Mouse (Mus musculus) MEL (cell line): ENCODE results near the gene Cstf1. TPM values are rescaled to one million over a fixed set of nuclear protein-coding genes. Genes with fewer than 3 reads are reported as not detected.

ENCODE experiments used
- DNase-seq: peaks from one replicate; pipeline ENCODE4 v3.0.0; 2011; ENCODE audit warnings: low read depth, low spot score
- H3K27ac ChIP-seq: 2 replicates; pipeline ENCODE4 v1.5.1; 2012; ENCODE audit warnings: low read depth, mild to moderate bottlenecking, control low read depth, low read length, moderate library complexity; ENCODE audit not compliant: control insufficient read depth
- H3K27me3 ChIP-seq, 2 experiments: fragments of 150-350 bp in 1 of 2; sonication (generic) in 1 of 2; 2 replicates each; pipeline ENCODE4 v1.6.1; 2012; ENCODE audit warnings: low read length in 2 of 2, mild to moderate bottlenecking in 2 of 2, improper control_type of control experiment in 1 of 2, moderate library complexity in 1 of 2; ENCODE audit not compliant: insufficient read depth in 2 of 2, control insufficient read depth in 1 of 2
- H3K36me3 ChIP-seq, 2 experiments: 2 replicates each; pipeline ENCODE4 v1.6.1; 2012 to 2014; ENCODE audit warnings: low read length in 2 of 2, improper control_type of control experiment in 1 of 2, inconsistent platforms in 1 of 2, mild to moderate bottlenecking in 1 of 2; ENCODE audit not compliant: insufficient read depth in 2 of 2, control insufficient read depth in 1 of 2
- H3K4me1 ChIP-seq, 2 experiments: fragments of 150-350 bp in 1 of 2; sonication (generic) in 1 of 2; 2 replicates each; pipeline ENCODE4 v1.6.1; 2012; ENCODE audit warnings: low read length in 2 of 2, improper control_type of control experiment in 1 of 2, mild to moderate bottlenecking in 1 of 2; ENCODE audit not compliant: insufficient read depth in 2 of 2, control insufficient read depth in 1 of 2
- H3K4me3 ChIP-seq, 2 experiments: fragments of 150-350 bp in 1 of 2; sonication (generic) in 1 of 2; 2 replicates each; pipeline ENCODE4 v1.5.1; 2012; ENCODE audit warnings: low read depth in 2 of 2, low read length in 2 of 2, mild to moderate bottlenecking in 2 of 2, moderate library complexity in 2 of 2, control low read depth in 1 of 2, improper control_type of control experiment in 1 of 2; ENCODE audit not compliant: control insufficient read depth in 1 of 2, insufficient read depth in 1 of 2
- H3K79me2 ChIP-seq: 2 replicates; pipeline ENCODE4 v1.6.1; 2012; ENCODE audit warnings: mild to moderate bottlenecking, low read length, moderate library complexity; ENCODE audit not compliant: control insufficient read depth, poor library complexity, insufficient read depth
- H3K9ac ChIP-seq: 2 replicates; pipeline ENCODE4 v1.6.1; 2012; ENCODE audit warnings: low read depth, mild to moderate bottlenecking, control low read depth, low read length, moderate library complexity; ENCODE audit not compliant: control insufficient read depth, poor library complexity, severe bottlenecking
- H3K9me3 ChIP-seq: fragments of 150-350 bp; sonication (generic); replicated peaks from 2 replicates; pipeline ENCODE4 v1.6.1; 2012; ENCODE audit warnings: mild to moderate bottlenecking, low read length, improper control_type of control experiment, moderate library complexity; ENCODE audit not compliant: insufficient read depth
- BHLHE40 ChIP-seq: IDR thresholded peaks from 2 replicates; pipeline ENCODE4 v1.6.1; 2012; ENCODE audit warnings: low read depth, mild to moderate bottlenecking, inconsistent platforms, low read length, improper control_type of control experiment, borderline replicate concordance
- CHD1 ChIP-seq: IDR thresholded peaks from 2 replicates; pipeline ENCODE4 v1.6.1; 2012; ENCODE audit warnings: low read depth, mild to moderate bottlenecking, inconsistent platforms, low read length, improper control_type of control experiment
- CHD2 ChIP-seq: IDR thresholded peaks from 2 replicates; pipeline ENCODE4 v1.6.1; 2011; ENCODE audit warnings: low read length, improper control_type of control experiment
- E2F4 ChIP-seq: IDR thresholded peaks from 2 replicates; pipeline ENCODE4 v1.6.1; 2011; ENCODE audit warnings: low read depth, low read length, improper control_type of control experiment, borderline replicate concordance
- ELF1 ChIP-seq: IDR thresholded peaks from 2 replicates; pipeline ENCODE4 v1.6.1; 2014; ENCODE audit warnings: low read depth, mild to moderate bottlenecking, inconsistent platforms, low read length, improper control_type of control experiment, moderate library complexity
- EP300 ChIP-seq, 2 experiments: IDR thresholded peaks; 2 replicates each; pipeline ENCODE4 v1.6.1; 2011; ENCODE audit warnings: improper control_type of control experiment in 2 of 2, low read length in 2 of 2, low read depth in 1 of 2, mild to moderate bottlenecking in 1 of 2
- ETS1 ChIP-seq: IDR thresholded peaks from 2 replicates; pipeline ENCODE4 v1.6.1; 2012; ENCODE audit warnings: low read depth, mild to moderate bottlenecking, inconsistent platforms, low read length, improper control_type of control experiment, moderate library complexity
- GABPA ChIP-seq: IDR thresholded peaks from 2 replicates; pipeline ENCODE4 v1.6.1; 2012; ENCODE audit warnings: low read depth, mild to moderate bottlenecking, inconsistent platforms, low read length, improper control_type of control experiment, moderate library complexity
- JUND ChIP-seq: IDR thresholded peaks from 2 replicates; pipeline ENCODE4 v1.6.1; 2011; ENCODE audit warnings: low read depth, mild to moderate bottlenecking, improper control_type of control experiment, low read length
- KAT2A ChIP-seq: conservative IDR thresholded peaks from 2 replicates; pipeline ENCODE4 v1.6.1; 2012; ENCODE audit warnings: low read depth, low read length, improper control_type of control experiment, inconsistent platforms
- MAX ChIP-seq: IDR thresholded peaks from 2 replicates; pipeline ENCODE4 v1.6.1; 2011; ENCODE audit warnings: low read length, improper control_type of control experiment
- MAZ ChIP-seq: IDR thresholded peaks from 2 replicates; pipeline ENCODE4 v1.6.1; 2012; ENCODE audit warnings: low read depth, mild to moderate bottlenecking, inconsistent platforms, low read length, improper control_type of control experiment
- MEF2A ChIP-seq: IDR thresholded peaks from 2 replicates; pipeline ENCODE4 v1.6.1; 2014; ENCODE audit warnings: low read depth, mild to moderate bottlenecking, inconsistent platforms, low read length, improper control_type of control experiment; ENCODE audit not compliant: poor library complexity, insufficient replicate concordance, severe bottlenecking; ENCODE audit errors: extremely low read depth
- MYB ChIP-seq: IDR thresholded peaks from 2 replicates; pipeline ENCODE4 v1.6.1; 2011; ENCODE audit warnings: mild to moderate bottlenecking, low read depth, low read length, improper control_type of control experiment
- NRF1 ChIP-seq: IDR thresholded peaks from 2 replicates; pipeline ENCODE4 v1.6.1; 2014; ENCODE audit warnings: low read depth, mild to moderate bottlenecking, inconsistent platforms, low read length, improper control_type of control experiment, moderate library complexity; ENCODE audit not compliant: poor library complexity, insufficient read depth, severe bottlenecking
- POLR2A ChIP-seq, 2 experiments: IDR thresholded peaks; 2 replicates each; pipeline ENCODE4 v1.6.1; 2011 to 2012; ENCODE audit warnings: low read length in 2 of 2, mild to moderate bottlenecking in 2 of 2, control low read depth in 1 of 2, improper control_type of control experiment in 1 of 2, low read depth in 1 of 2, moderate library complexity in 1 of 2; ENCODE audit not compliant: control insufficient read depth in 1 of 2, insufficient read depth in 1 of 2, poor library complexity in 1 of 2
- POLR2AphosphoS2 ChIP-seq: IDR thresholded peaks from 2 replicates; pipeline ENCODE4 v1.6.1; 2011; ENCODE audit warnings: low read length, improper control_type of control experiment
- POLR2AphosphoS5 ChIP-seq: IDR thresholded peaks from 2 replicates; pipeline ENCODE4 v1.6.1; 2012; ENCODE audit warnings: low read depth, borderline replicate concordance, mild to moderate bottlenecking, inconsistent platforms, low read length, moderate library complexity, mixed read lengths
- RAD21 ChIP-seq: IDR thresholded peaks from 2 replicates; pipeline ENCODE4 v1.6.1; 2011; ENCODE audit warnings: mild to moderate bottlenecking, low read depth, low read length, improper control_type of control experiment
- RCOR1 ChIP-seq: IDR thresholded peaks from 2 replicates; pipeline ENCODE4 v1.6.1; 2012; ENCODE audit warnings: low read depth, mild to moderate bottlenecking, inconsistent platforms, low read length, improper control_type of control experiment
- SIN3A ChIP-seq: IDR thresholded peaks from 2 replicates; pipeline ENCODE4 v1.6.1; 2012; ENCODE audit warnings: low read length, improper control_type of control experiment, inconsistent platforms
- TAL1 ChIP-seq: IDR thresholded peaks from 2 replicates; pipeline ENCODE4 v1.6.1; 2012; ENCODE audit warnings: mild to moderate bottlenecking, inconsistent platforms, low read length, moderate library complexity, mixed read lengths
- TBP ChIP-seq: IDR thresholded peaks from 2 replicates; pipeline ENCODE4 v1.8.0; 2011; ENCODE audit warnings: low read depth, low read length, improper control_type of control experiment
- TCF12 ChIP-seq: IDR thresholded peaks from 2 replicates; pipeline ENCODE4 v1.6.1; 2014; ENCODE audit warnings: low read depth, mild to moderate bottlenecking, inconsistent platforms, low read length, improper control_type of control experiment, moderate library complexity
- UBTF ChIP-seq: IDR thresholded peaks from 2 replicates; pipeline ENCODE4 v1.6.1; 2012; ENCODE audit warnings: low read depth, mild to moderate bottlenecking, inconsistent platforms, low read length, improper control_type of control experiment, moderate library complexity, borderline replicate concordance; ENCODE audit not compliant: insufficient read depth
- USF2 ChIP-seq, 2 experiments: IDR thresholded peaks; 2 replicates each; pipeline ENCODE4 v1.6.1; 2011 to 2012; ENCODE audit warnings: improper control_type of control experiment in 2 of 2, low read length in 2 of 2, borderline replicate concordance in 1 of 2, inconsistent platforms in 1 of 2, low read depth in 1 of 2, mild to moderate bottlenecking in 1 of 2; ENCODE audit not compliant: insufficient read depth in 1 of 2
- ZKSCAN1 ChIP-seq: IDR thresholded peaks from 2 replicates; pipeline ENCODE4 v1.6.1; 2012; ENCODE audit warnings: low read depth, mild to moderate bottlenecking, inconsistent platforms, low read length, improper control_type of control experiment, moderate library complexity
- ZMIZ1 ChIP-seq: IDR thresholded peaks from 2 replicates; pipeline ENCODE4 v1.6.1; 2012; ENCODE audit warnings: low read depth, mild to moderate bottlenecking, inconsistent platforms, low read length, improper control_type of control experiment, moderate library complexity
- polyA plus RNA-seq, 2 experiments: library from polyadenylated mRNA; stranded (reverse) in 1 of 2; unstranded in 1 of 2; fragments of >175 nt in 1 of 2; fragments of >200 nt in 1 of 2; gene quantifications; 2 replicates each; pipeline versions ENCODE4 v1.2.1 to v1.2.4; 2012; ENCODE audit warnings: low replicate concordance in 2 of 2, low read depth in 1 of 2; ENCODE audit not compliant: insufficient read length in 2 of 2, insufficient read depth in 1 of 2, missing spikeins in 1 of 2
- total RNA-seq: library from RNA; depleted of rRNA; stranded (reverse); fragments of 300-350 nt; gene quantifications from 2 replicates; pipeline ENCODE4 v1.2.3, GENCODE M21; 2012

The Cstf1 gene
- total and polyA plus RNA-seq, 3 experiments = 66.9 to 105 (median 77.4) TPM

GRCm38 (mm10) chr2:172344669-172345068 is 25.8 kb upstream of the Cstf1 start:
- peak overlapping the region; percentile 38 to 61; a peak in 3 of 4 replicates for H3K4me3 ChIP-seq
- no peak overlapping the region for H3K9ac ChIP-seq

GRCm38 (mm10) chr2:172345258-172345738 is 25.2 kb upstream of the Cstf1 start, which contains the start of gene Fam210b:
Gene Fam210b (plus strand): TSS chr2:172345565.
- peak within 1 kb of the TSS; percentile 9; the same call in 1 of the 2 replicates for H3K27ac ChIP-seq
- H3K27me3 ChIP-seq = no peaks in the 10 kb centered on the region
- peak within 1 kb of the TSS; percentile 64 to 70 for H3K4me3 ChIP-seq
- H3K36me3 ChIP-seq = peaks cover 0 to 24% of the 10 kb centered on the region in 2 experiments; a peak in 2 of 4 replicates
- no peaks in the 10 kb centered on the region; the same call in 1 of the 2 replicates for H3K79me2 ChIP-seq
- peak within 1 kb of the TSS; percentile 69 for H3K9ac ChIP-seq
- H3K9me3 ChIP-seq = no peaks in the 10 kb centered on the region
- DNase-seq = peak; percentile 98
- peaks cover 10 to 31% of the 10 kb centered on the region in 2 experiments for H3K4me1 ChIP-seq
- no peak for TF ChIP-seq KAT2A
- peak; percentile 35; the same call in 1 of the 2 replicates for TF ChIP-seq POLR2AphosphoS2
- TF ChIP-seq BHLHE40 = no peak
- TF ChIP-seq UBTF = no peak
- no peak for TF ChIP-seq RAD21
- TF ChIP-seq NRF1 = 0 out of 2 replicates have a peak, but pooled peaks have one; percentile 41
- no peak for TF ChIP-seq MEF2A
- TF ChIP-seq SIN3A = no peak; the same call in 1 of the 2 replicates
- no peak for TF ChIP-seq JUND
- TF ChIP-seq E2F4 = no peak
- 0 out of 2 replicates have a peak, but pooled peaks have one; percentile 42 for TF ChIP-seq MAZ
- peak; percentile 25 to 55; a peak in 2 of 4 replicates for TF ChIP-seq POLR2A (IDR thresholded peaks at IDR 0.05; ENCODE audit: control insufficient read depth in 1 of 2, insufficient read depth in 1 of 2, low read depth in 1 of 2, low read length in 2 of 2, poor library complexity in 1 of 2)
- TF ChIP-seq MAX = no peak
- TF ChIP-seq EP300 (IDR thresholded peaks at IDR 0.05; ENCODE audit: low read depth in 1 of 2, low read length in 2 of 2) = no peak
- no peak for TF ChIP-seq CHD1
- TF ChIP-seq CHD2 = no peak
- TF ChIP-seq USF2 (IDR thresholded peaks at IDR 0.05; ENCODE audit: borderline replicate concordance in 1 of 2, insufficient read depth in 1 of 2, low read depth in 1 of 2, low read length in 2 of 2) = no peak
- TF ChIP-seq TCF12 = no peak; the same call in 1 of the 2 replicates
- TF ChIP-seq ETS1 = no peak
- TF ChIP-seq TAL1 = no peak
- TF ChIP-seq ZKSCAN1 = no peak
- TF ChIP-seq RCOR1 = no peak
- no peak for TF ChIP-seq TBP
- no peak for TF ChIP-seq POLR2AphosphoS5
- TF ChIP-seq ZMIZ1 = 0 out of 2 replicates have a peak, but pooled peaks have one; percentile 53
- peak; percentile 39; the same call in 1 of the 2 replicates for TF ChIP-seq ELF1
- no peak for TF ChIP-seq GABPA
- no peak for TF ChIP-seq MYB

More at GRCm38 (mm10) chr2:172344669-172345068, 25.8 kb upstream of the Cstf1 start:
- Histone ChIP-seq H3K27ac (no peak overlapping the region), H3K27me3 (no peaks in the 10 kb centered on the region), H3K9me3 (no peaks in the 10 kb centered on the region), H3K36me3 (peaks cover 0 to 24% of the 10 kb centered on the region in 2 experiments; a peak in 2 of 4 replicates), H3K4me1 (peaks cover 10 to 30% of the 10 kb centered on the region in 2 experiments), H3K79me2 (no peaks in the 10 kb centered on the region; the same call in 1 of the 2 replicates)
- DNase-seq = no peak
- TF ChIP-seq RAD21 (no peak), MAZ (no peak), BHLHE40 (no peak), SIN3A (0 out of 2 replicates have a peak, but pooled peaks have one; percentile 6)
- TF ChIP-seq, all 39 proteins: peak for 1
